Mouse (Mus musculus) megakaryocyte, embryonic 14.5 days (primary cell): ENCODE data around the gene Zfp638.

Experiments used
- FLI1 ChIP-seq: IDR thresholded peaks from 2 replicates; pipeline ENCODE4 v1.6.1; 2012; ENCODE audit warnings: low read length, inconsistent platforms, mixed read lengths
- GATA1 ChIP-seq: IDR thresholded peaks from 3 replicates; pipeline ENCODE4 v1.6.1; 2012; ENCODE audit warnings: mixed read lengths, low read length, inconsistent platforms, borderline replicate concordance

DNA sequence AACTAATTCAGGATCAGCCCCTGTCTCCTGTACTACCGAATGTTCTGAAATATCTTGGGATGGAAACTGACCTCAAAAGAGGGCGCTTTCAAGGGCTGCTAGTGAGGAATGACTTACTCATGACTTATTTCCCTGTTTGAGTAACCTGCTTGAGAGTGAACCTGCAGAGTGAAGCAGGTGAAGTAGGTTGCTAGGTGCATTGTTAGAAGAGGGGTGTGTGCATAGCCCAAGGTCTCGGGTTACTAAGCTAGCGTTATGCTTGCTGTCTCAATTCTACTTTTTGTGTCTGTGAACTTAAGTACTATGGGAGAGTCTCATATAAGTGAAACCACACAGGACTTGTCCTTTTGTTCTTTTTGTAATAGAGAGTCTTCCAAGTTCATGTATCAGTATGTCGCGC lies 26.8 kb upstream of the Zfp638 start:
- TF ChIP-seq GATA1 (no peak), FLI1 (no peak)
